Mouse (Mus musculus) gastrocnemius, adult 2 months (tissue): ENCODE measurements around the gene Ifi207. TPM values are rescaled to one million over a fixed set of nuclear protein-coding genes. Genes with fewer than 3 reads are reported as not detected.
"Not testable (repeated sequence)": the region's sequence is repeated elsewhere in the genome, so short reads cannot be mapped to it uniquely, and the experiment has no call there.

ENCODE experiments used
- DNase-seq: peaks from one replicate; pipeline ENCODE4 v3.0.0; 2022
- H3K27ac ChIP-seq: fragments of 200-600 bp; 2 replicates; pipeline ENCODE4 v1.8.1; 2022; ENCODE audit warnings: mild to moderate bottlenecking
- H3K4me3 ChIP-seq: fragments of 200-600 bp; 2 replicates; pipeline ENCODE4 v1.8.1; 2022; ENCODE audit warnings: mild to moderate bottlenecking, moderate library complexity
- CTCF ChIP-seq: fragments of 200-600 bp; IDR thresholded peaks from 2 replicates; pipeline ENCODE4 v1.8.1; 2022; ENCODE audit warnings: antibody characterized with exemption, mild to moderate bottlenecking, moderate library complexity
- intact Hi-C: fragments of 180-260 bp; cut with DNase I; formaldehyde crosslinking; loops from one replicate; pipeline ENCODE4 v1.15.1; 2025
- long read RNA-seq, 2 experiments: library from polyadenylated mRNA; stranded (forward); transcript quantifications; one replicate each; pipeline ENCODE4 v2.0.0; 2021
- total RNA-seq, 2 experiments: library from RNA; stranded (reverse); gene quantifications; 2 replicates each; pipeline ENCODE4 v1.2.3; 2021

Ifi207 gene
- 1 to 10 TPM; 3.2 to 6.6 TPM for total RNA-seq
- long read RNA-seq, experiment 1, partial matches to known transcripts, result 0 of 2 reads
- long read RNA-seq, experiment 1, other reads (novel, unspliced or antisense), result 1 of 2 reads
- long read RNA-seq, experiment 2, result 0 reads

GRCm38 (mm10) chr1:173741656-173742055 is at the start of gene Ifi207:
Gene Ifi207, minus strand, starts transcription at chr1:173741747.
- peak; percentile 35 for DNase-seq
- TF ChIP-seq CTCF, result no peak
- intact Hi-C loops, result no loop called here
- Histone ChIP-seq H3K4me3 (peak within 1 kb of the TSS; percentile 67), H3K27ac (peak within 1 kb of the TSS; percentile 85)

DNA sequence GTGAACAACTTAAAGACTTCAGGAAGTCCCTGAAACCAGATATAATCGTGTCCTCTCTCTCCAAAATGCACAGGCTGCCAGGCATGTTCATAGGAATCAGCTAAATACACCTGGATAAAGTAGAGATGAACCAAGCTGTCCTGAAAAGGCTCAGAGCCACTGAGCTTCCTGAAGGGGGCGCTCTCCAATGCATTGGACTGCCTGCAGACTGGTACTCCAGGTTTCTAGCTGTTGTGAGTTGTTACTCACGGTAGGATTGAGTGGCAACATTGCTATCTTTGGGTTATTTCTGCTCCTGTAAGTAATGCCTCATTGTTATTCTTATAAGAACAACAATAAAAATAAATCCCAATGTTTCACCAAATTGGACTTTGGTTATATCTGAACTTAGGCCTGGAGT is 31.9 kb upstream of the Ifi207 start:
- H3K27ac ChIP-seq, DNase-seq, H3K4me3 ChIP-seq, intact Hi-C loops: not testable (repeated sequence)

DNA sequence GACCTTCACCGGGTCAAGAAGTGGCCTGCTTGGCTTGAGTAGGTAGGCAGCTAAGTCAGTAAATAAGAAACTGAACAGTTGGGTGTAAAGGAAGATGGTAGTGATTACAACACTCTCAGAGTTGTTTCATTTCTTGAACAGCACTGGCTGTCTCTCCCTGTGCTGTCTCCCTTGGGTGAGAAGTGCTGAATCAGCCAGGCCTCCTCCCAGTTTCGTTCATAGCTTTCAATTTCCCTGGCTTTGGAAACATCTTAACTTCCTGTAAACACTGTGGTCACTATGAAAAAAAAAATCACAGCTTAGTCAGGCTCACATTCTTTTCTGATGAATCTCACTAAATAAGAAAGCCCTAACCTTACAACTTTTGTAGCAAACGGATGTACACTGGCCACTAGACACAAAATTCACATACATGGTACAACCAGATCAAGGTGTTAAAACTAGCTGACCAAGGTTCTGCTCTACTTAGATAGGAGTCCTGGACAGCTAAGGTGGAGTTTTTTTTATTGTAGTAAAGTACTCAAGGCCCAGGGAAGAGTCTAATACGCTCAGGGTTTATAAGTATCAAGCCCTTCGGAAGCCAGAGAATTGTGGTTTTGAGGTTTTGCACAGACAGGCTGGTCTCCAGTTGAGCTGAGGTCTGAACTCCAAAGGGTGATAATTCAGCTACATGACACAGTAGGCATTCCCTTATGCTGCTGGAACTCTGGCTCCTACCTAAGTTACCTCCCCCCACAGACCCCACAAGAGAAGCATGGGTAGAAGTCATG is 25.5 kb upstream of the Ifi207 start, which contains the start of gene Ifi204:
TSS of gene Ifi204 (minus strand) at position 96 of the 770 bp plus-strand sequence.
- Histone ChIP-seq H3K27ac (peak within 1 kb of the TSS; percentile 80), H3K4me3 (peak within 1 kb of the TSS; percentile 58)
- intact Hi-C loops, result not testable (repeated sequence)
- peak; percentile 68 for DNase-seq

DNA sequence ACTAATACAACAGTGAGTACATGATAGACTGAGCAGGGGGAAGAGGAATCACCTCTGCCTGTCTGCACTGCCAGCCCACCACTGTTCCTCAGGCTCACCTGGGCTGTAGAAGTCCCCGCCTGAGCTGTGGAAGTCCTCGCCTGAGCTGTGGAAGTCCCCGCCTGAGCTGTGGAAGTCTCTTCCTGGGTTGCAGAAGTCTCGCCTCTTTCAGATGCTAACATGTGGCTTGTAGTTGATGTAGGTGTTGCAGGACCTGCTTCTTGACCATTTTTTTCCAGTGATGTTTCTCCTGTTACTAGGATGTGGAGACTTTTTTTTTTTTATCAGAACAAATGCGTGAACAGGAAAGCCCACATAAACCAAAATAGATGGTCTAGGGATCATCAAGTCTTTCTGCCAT is 18.5 kb upstream of the Ifi207 start:
- DNase-seq, H3K27ac ChIP-seq, H3K4me3 ChIP-seq, intact Hi-C loops: not testable (repeated sequence)

GRCm38 (mm10) chr1:173742262-173742661 is 715 bp upstream of the Ifi207 start:
- Histone ChIP-seq H3K27ac (peak overlapping the region; percentile 74), H3K4me3 (peak overlapping the region; percentile 67)
- no peak for TF ChIP-seq CTCF
- DNase-seq, result no peak
- intact Hi-C loops, result no loop called here

GRCm38 (mm10) chr1:173740537-173740936 is 1.0 kb downstream of the Ifi207 start:
- H3K4me3 ChIP-seq, result peak overlapping the region; percentile 67
- no peak for DNase-seq
- no peak for TF ChIP-seq CTCF
- intact Hi-C loops, result no loop called here
- H3K27ac ChIP-seq, result peak overlapping the region; percentile 85

DNA sequence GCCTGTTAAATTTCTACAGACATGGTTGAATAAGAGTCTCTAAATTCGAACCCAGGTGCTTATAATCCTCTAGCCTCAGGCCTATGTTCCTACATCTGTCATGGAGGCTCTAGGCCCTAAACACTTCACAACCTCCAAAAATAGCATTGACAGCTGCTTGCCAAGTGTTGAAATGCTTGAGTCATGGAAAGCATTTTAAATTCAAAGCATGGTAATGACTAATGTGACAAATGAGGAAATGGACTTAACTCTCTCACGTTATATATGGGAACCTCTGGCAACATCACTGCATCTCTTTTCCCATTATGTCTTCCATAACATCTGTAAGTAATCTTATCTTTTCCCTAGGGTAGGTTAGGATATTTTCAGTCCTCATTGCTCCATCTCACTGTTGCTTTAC is 4.6 kb downstream of the Ifi207 start:
- no peak for TF ChIP-seq CTCF
- Histone ChIP-seq H3K27ac (no peak overlapping the region), H3K4me3 (no peak overlapping the region)
- no peak for DNase-seq
- intact Hi-C loops, result no loop called here

DNA sequence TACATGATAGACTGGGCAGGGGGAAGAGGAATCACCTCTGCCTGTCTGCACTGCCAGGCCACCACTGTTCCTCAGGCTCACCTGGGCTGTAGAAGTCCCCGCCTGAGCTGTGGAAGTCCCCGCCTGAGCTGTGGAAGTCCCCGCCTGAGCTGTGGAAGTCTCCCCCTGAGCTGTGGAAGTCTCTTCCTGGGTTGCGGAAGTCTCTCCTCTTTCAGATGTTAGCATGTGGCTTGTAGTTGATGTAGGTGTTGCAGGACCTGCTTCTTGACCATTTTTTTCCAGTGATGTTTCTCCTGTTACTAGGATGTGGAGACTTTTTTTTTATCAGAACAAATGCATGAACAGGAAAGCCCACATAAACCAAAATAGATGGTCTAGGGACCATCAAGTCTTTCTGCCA is 6.5 kb downstream of the Ifi207 start:
- intact Hi-C loops, H3K4me3 ChIP-seq, H3K27ac ChIP-seq, DNase-seq: not testable (repeated sequence)

GRCm38 (mm10) chr1:173733219-173733618 is 8.3 kb downstream of the Ifi207 start:
- H3K4me3 ChIP-seq, result no peak overlapping the region
- TF ChIP-seq CTCF, result no peak
- DNase-seq, result peak; percentile 15
- intact Hi-C loops, result no loop called here
- no peak overlapping the region for H3K27ac ChIP-seq

DNA sequence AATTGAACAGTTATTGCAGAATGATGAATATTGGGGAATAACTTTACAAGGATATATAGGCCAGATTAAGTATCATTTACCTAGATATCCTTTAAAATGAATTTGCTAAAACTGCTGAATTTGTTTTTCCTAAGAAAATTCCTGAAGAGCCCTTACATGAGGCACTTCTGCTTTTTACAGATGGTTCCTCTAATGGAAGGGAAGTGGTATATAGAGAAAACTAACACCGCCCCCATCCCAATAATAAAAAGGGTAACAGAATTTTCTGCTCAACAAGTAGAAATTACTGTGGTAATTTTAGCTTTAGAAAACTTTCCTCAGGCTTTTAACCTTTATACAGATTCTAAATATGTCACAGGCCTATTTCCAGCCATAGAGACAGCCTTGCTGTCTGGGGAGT is 47.3 kb downstream of the Ifi207 start:
- no peak for TF ChIP-seq CTCF
- no peak overlapping the region for H3K27ac ChIP-seq
- DNase-seq, result no peak

GRCm38 (mm10) chr1:173678605-173679004 is 62.9 kb downstream of the Ifi207 start:
- intact Hi-C loops, H3K4me3 ChIP-seq, DNase-seq, H3K27ac ChIP-seq: not testable (repeated sequence)

More for the DNA sequence above, 47.3 kb downstream of the Ifi207 start:
- H3K4me3 ChIP-seq, result no peak overlapping the region
- intact Hi-C loops, result no loop called here

DNA sequence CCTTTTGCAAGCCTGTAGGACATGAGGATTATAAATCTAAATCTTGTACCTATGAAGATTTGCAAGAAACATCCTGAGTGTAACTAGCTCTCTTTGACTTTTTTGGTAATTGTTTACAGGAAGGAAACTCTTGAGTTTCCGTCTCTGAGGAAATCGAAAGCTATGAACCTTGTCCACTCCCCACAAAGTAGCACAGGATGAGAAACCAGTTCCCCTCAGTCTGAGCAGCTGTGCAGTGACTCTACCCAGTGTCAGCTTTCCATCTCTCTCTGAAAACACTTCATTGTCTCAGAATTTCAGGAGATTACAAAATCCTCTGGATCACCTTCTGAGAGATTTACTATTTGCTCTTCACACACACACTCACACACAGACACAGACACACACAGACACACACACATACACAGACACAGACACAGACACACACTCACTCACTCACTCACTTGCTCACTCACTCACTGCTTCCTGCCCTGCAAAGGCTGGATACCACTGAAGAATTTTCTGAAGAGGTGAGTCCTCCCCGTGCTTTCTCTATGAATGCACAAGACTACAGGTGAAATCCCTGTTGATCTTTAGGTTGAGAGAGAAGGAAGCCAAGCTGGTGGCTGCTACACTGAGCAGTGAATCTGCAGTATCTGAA is 68.0 kb downstream of the Ifi207 start, which contains the start of gene Ifi208:
TSS of gene Ifi208 (plus strand) at position 218 of the 640 bp plus-strand sequence.
- intact Hi-C loops, result not testable (repeated sequence)

More for the DNA sequence above, 68.0 kb downstream of the Ifi207 start, which contains the start of gene Ifi208:
- Histone ChIP-seq H3K4me3 (peak within 1 kb of the TSS; percentile 35), H3K27ac (peak within 1 kb of the TSS; percentile 12; the same call in 1 of the 2 replicates)
- not testable (repeated sequence) for DNase-seq

Other genes with a start within 250 kb of the Ifi207 start
- gene Ifi214, start 205.8 kb downstream of the Ifi207 start, total RNA-seq, result not detected
- gene Ifi213, start 142.5 kb downstream of the Ifi207 start, total RNA-seq, result not detected
- gene Ifi209, start 110.8 kb downstream of the Ifi207 start, total RNA-seq, result under 1 TPM; 0.11 to 0.18 TPM
- gene Ifi208, start 68.1 kb downstream of the Ifi207 start, total RNA-seq, result under 1 TPM; 0.08 TPM
- 1 to 10 TPM; 2.6 to 4.4 TPM for gene Ifi204, start 25.2 kb upstream of the Ifi207 start, total RNA-seq
- 1 to 10 TPM; 1.1 to 3.3 TPM for gene Ifi211, start 171.3 kb upstream of the Ifi207 start, total RNA-seq
- 1 to 10 TPM; 3.1 to 6.1 TPM for gene Mndal, start 200.7 kb upstream of the Ifi207 start, total RNA-seq
- 1 to 10 TPM; 2.7 to 4.8 TPM for gene Ifi203, start 200.9 kb upstream of the Ifi207 start, total RNA-seq
- gene Ifi202b, start 241.0 kb upstream of the Ifi207 start, total RNA-seq, result not detected